Mouse (Mus musculus) kidney, postnatal 4 days (tissue): ENCODE measurements around the gene Lrrc75a.
A peak's percentile ranks its signal among the peaks of the same experiment; 100 is the strongest.

Experiments
- DNase-seq, 2 experiments: peaks; one replicate each; pipeline ENCODE4 v3.0.0; 2021; ENCODE audit warnings: mixed read lengths in 2 of 2

Lrrc75a gene

GRCm38 (mm10) chr11:62589391-62589790 lies 58.9 kb downstream of the Lrrc75a start:
- no peak for DNase-seq

GRCm38 (mm10) chr11:62587034-62587433 lies 61.3 kb downstream of the Lrrc75a start:
- no peak for DNase-seq

GRCm38 (mm10) chr11:62584671-62585206 lies 63.6 kb downstream of the Lrrc75a start:
- no peak for DNase-seq

GRCm38 (mm10) chr11:62583031-62583430 lies 65.3 kb downstream of the Lrrc75a start:
- no peak for DNase-seq

GRCm38 (mm10) chr11:62576530-62577152 lies 71.7 kb downstream of the Lrrc75a start:
- DNase-seq: no peak

GRCm38 (mm10) chr11:62575659-62576438 lies 72.5 kb downstream of the Lrrc75a start:
- peak; percentile 41 to 54 for DNase-seq

- peak; percentile 92 for DNase-seq
These were observed 73.0 kb downstream of the Lrrc75a start for GRCm38 (mm10) chr11:62575297-62575658.

- no peak for DNase-seq
These were observed 73.6 kb downstream of the Lrrc75a start for GRCm38 (mm10) chr11:62574703-62575085.

- no peak for DNase-seq
These were observed 74.2 kb downstream of the Lrrc75a start, which contains the start of gene Trpv2 for GRCm38 (mm10) chr11:62573959-62574702. Gene Trpv2, plus strand, starts transcription at chr11:62574486.

GRCm38 (mm10) chr11:62568300-62568699 lies 80.0 kb downstream of the Lrrc75a start:
- no peak for DNase-seq

- DNase-seq: no peak
These were observed 82.1 kb downstream of the Lrrc75a start for GRCm38 (mm10) chr11:62566211-62566610.

- DNase-seq: no peak
These were observed 82.6 kb downstream of the Lrrc75a start for GRCm38 (mm10) chr11:62565747-62566146.

- no peak for DNase-seq
These were observed 84.7 kb downstream of the Lrrc75a start for GRCm38 (mm10) chr11:62563590-62563989.

GRCm38 (mm10) chr11:62560463-62561016 lies 87.8 kb downstream of the Lrrc75a start:
- peak; percentile 26 to 48 for DNase-seq

GRCm38 (mm10) chr11:62558961-62559646 lies 89.2 kb downstream of the Lrrc75a start:
- DNase-seq: peak; percentile 52 to 70

- DNase-seq: no peak
These were observed 90.2 kb downstream of the Lrrc75a start for GRCm38 (mm10) chr11:62558152-62558551.

GRCm38 (mm10) chr11:62557205-62557604 lies 91.1 kb downstream of the Lrrc75a start:
- DNase-seq: no peak

- DNase-seq: no peak
These were observed 92.4 kb downstream of the Lrrc75a start for GRCm38 (mm10) chr11:62555896-62556412.

GRCm38 (mm10) chr11:62554934-62555517 lies 93.3 kb downstream of the Lrrc75a start:
- DNase-seq: no peak
